Mouse (Mus musculus): ENCODE data around the gene Dhx30.
"Not testable (repeated sequence)": the region's sequence is repeated elsewhere in the genome, so short reads cannot be mapped to it uniquely, and the experiment has no call there.

- not testable (repeated sequence) for TF ChIP-seq EP300, CTCF (IDR thresholded peaks at IDR 0.05; ENCODE audit: low read depth)
Observed at GRCm38 (mm10) chr9:110124008-110124540, 6.4 kb upstream of the Dhx30 start.
